Mouse (Mus musculus): ENCODE results near the gene Ptch2. TPM values are rescaled to one million over a fixed set of nuclear protein-coding genes. Genes with fewer than 3 reads are reported as not detected.

The Ptch2 gene
- polyA plus RNA-seq, 1 experiment from 2014 or later, result 7.4 TPM

- H3K4me3 ChIP-seq (ENCODE audit: low read depth, low read length), result no peak overlapping the region
- H3K36me3 ChIP-seq (ENCODE audit: control insufficient read depth, insufficient read depth, low read length), result no peaks in the 10 kb centered on the region
- no peaks in the 10 kb centered on the region for H3K9me3 ChIP-seq (replicated peaks; ENCODE audit: control insufficient read depth, low read length, poor library complexity, severe bottlenecking)
- H3K27me3 ChIP-seq (ENCODE audit: control insufficient read depth, insufficient read depth, low read depth, low read length), result no peaks in the 10 kb centered on the region
- H3K9ac ChIP-seq (ENCODE audit: low read depth, low read length), result 0 out of 2 replicates have a peak overlapping the region, but pooled peaks have one; percentile 10
- ATAC-seq, result peak; percentile 66; the same call in 1 of the 2 replicates
- 74% methylated on average over 4 of the region's 4 CpGs for WGBS
- H3K4me1 ChIP-seq (ENCODE audit: control insufficient read depth, insufficient read depth, low read length), result no peaks in the 10 kb centered on the region
- H3K4me2 ChIP-seq (ENCODE audit: low read length), result no peak overlapping the region
- 0 out of 2 replicates have a peak overlapping the region, but pooled peaks have one; percentile 4 for H3K27ac ChIP-seq (ENCODE audit: low read length)
These were observed 65.3 kb downstream of the Ptch2 start for GRCm38 (mm10) chr4:117161183-117161582.

Small RNA genes within 50 kb of the gene (microRNA-seq; reads per million reads assigned to microRNA genes)
- gene Gm22398, result not detected

Other genes with a start within 250 kb of the Ptch2 start
- gene Zswim5, start 218.7 kb upstream of the Ptch2 start, polyA plus RNA-seq (2015; fragmentation: Nextera tagmentation; extraction: Ambion mirVana), result 4.2 and 5.1 TPM in 2 replicates
- 46.9 and 51.4 TPM in 2 replicates for gene Urod, start 101.7 kb upstream of the Ptch2 start, polyA plus RNA-seq (2015; fragmentation: Nextera tagmentation; extraction: Ambion mirVana)
- gene Hectd3, start 100.8 kb upstream of the Ptch2 start, polyA plus RNA-seq (2015; fragmentation: Nextera tagmentation; extraction: Ambion mirVana), result 22.0 and 25.1 TPM in 2 replicates
- gene Eif2b3, start 76.7 kb upstream of the Ptch2 start, polyA plus RNA-seq (2015; fragmentation: Nextera tagmentation; extraction: Ambion mirVana), result 48.9 and 49.8 TPM in 2 replicates
- 3.9 and 4.0 TPM in 2 replicates for gene Btbd19, start 29.6 kb downstream of the Ptch2 start, polyA plus RNA-seq (2015; fragmentation: Nextera tagmentation; extraction: Ambion mirVana)
- gene Tctex1d4, start 30.7 kb downstream of the Ptch2 start, polyA plus RNA-seq (2015; fragmentation: Nextera tagmentation; extraction: Ambion mirVana), result 0.46 and 1.1 TPM in 2 replicates
- gene Plk3, start 37.9 kb downstream of the Ptch2 start, polyA plus RNA-seq (2015; fragmentation: Nextera tagmentation; extraction: Ambion mirVana), result 18.7 TPM in 2 replicates
- gene Rps8, start 60.2 kb downstream of the Ptch2 start, polyA plus RNA-seq (2015; fragmentation: Nextera tagmentation; extraction: Ambion mirVana), result 381 and 382 TPM in 2 replicates
- 6.4 and 7.3 TPM in 2 replicates for gene Kif2c, start 86.6 kb downstream of the Ptch2 start, polyA plus RNA-seq (2015; fragmentation: Nextera tagmentation; extraction: Ambion mirVana)
- gene Tmem53, start 155.9 kb downstream of the Ptch2 start, polyA plus RNA-seq (2015; fragmentation: Nextera tagmentation; extraction: Ambion mirVana), result 9.3 and 10.1 TPM in 2 replicates
- 1.6 and 3.1 TPM in 2 replicates for gene Armh1, start 156.1 kb downstream of the Ptch2 start, polyA plus RNA-seq (2015; fragmentation: Nextera tagmentation; extraction: Ambion mirVana)